Mouse (Mus musculus) urinary bladder, postnatal 36 days (tissue): ENCODE measurements at regions not wholly inside any gene's neighbourhood (a gene's known extent, or its start where the extent isn't known, plus 50 kb on each side); places are given as distances from the start of the nearest gene placed in this dataset.

Experiments
- DNase-seq, 2 experiments: peaks; one replicate each; pipeline ENCODE4 v3.0.0; 2022; ENCODE audit warnings: low spot score in 2 of 2, mixed read lengths in 1 of 2

DNA sequence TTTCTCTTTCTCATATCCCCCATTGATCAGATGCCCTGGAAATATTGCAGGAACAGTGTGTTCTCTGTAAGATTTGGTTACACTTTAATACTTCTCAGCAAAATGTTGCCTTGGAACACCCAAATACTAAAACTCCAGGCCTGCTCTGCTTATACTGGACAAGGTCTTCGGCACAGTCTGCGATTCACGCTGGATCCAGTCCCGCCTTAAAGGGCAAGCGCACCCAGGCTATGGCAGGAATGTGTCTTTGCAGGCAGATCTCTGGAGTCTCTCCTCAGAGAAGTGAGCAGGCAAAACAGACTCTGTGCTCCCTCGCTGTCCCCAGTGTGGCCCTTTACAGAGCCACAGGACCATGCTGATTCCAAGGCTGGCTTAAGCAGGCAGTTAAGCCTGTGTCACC is 246.2 kb upstream of the Runx1 start:
- peak; percentile 16 to 32 for DNase-seq

DNA sequence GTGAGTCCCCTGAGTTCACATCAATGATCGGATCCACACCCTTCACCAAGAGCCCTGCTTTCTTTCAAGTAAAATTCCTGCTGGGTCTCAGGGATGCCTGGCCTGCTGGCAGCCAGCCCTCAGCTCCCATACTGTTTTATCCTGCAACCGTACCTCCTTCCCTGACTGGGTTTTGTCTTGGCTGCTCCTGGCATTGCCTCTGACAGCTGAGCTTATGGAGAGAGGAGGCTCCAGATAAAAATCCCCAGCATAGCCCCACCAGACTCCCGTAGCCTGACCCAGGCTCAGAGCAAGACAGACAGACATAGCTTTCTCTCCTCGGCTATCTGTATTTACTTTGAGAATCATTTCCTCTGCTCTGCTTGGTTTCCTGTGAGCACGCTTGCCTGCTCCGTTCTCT is 245.8 kb upstream of the Runx1 start:
- no peak for DNase-seq

DNA sequence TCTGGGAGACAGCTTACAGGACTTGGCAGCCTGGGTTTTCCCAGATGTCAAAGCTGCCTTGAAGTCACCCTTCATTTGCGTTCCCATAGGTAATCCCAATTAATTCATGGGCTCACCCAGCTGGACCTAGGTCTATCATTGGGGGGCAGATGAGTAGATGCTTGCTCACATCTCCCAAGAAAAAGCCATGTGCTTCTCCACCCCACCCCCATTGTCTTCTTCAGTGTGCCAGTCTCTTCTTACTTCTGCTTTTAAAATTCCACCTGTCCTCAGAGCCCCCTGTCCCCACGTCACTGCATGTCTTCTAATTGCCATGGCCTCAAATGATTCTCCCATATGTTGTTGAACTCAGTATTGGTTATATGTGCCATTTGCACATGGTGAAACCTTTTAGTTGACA is 240.9 kb upstream of the Runx1 start:
- no peak for DNase-seq

DNA sequence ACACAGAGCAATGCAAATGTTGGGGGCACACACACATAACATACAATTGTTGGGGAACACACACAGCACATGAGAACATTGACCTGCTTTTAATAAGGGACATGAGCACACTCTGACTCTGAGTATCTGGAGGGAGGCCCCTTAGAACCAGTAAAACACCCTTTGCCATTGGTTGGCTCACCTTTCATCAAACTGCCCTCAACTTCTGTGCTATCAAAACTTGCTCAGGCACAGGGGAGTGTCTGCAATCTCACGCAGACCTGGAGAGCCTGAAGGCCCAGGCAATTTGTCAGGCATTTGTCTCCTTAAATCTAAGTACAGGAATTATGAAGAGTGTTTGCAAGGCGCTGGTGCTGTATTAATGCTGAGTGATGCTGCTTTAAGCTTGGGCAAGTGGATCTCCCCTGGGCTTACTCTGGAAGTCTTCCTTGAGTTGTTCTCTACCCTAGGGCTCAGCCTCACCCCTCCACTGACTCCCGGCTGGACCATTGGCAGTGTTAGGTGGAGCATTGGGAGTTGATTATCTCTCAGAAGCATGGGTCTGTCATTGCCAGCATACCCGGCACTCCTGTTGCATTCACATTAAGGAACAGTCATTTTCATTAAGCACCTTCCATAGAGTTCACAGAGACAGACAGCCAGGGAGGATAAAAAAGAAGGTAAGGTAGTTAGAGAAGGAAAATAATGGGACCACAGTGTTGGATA is 235.7 kb upstream of the Runx1 start:
- DNase-seq: no peak

DNA sequence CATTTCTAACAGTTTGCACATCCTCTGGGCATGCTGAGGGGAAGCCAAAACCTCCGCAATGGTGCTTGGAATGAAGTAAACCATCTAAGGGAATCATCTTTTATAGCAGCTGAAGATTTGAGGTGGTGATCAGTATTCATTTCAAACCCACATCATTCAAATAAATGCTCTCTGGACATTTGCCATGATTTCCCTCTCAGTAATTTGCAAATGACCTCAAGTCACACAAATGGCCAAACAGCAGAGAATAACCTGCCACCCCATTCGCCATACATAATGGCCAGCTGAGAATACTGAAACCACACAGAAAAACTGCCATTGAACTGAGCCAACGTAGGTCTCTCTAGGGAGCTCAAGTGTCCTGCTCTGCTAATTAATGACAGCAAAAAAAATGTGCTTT is 230.3 kb upstream of the Runx1 start:
- DNase-seq: no peak

DNA sequence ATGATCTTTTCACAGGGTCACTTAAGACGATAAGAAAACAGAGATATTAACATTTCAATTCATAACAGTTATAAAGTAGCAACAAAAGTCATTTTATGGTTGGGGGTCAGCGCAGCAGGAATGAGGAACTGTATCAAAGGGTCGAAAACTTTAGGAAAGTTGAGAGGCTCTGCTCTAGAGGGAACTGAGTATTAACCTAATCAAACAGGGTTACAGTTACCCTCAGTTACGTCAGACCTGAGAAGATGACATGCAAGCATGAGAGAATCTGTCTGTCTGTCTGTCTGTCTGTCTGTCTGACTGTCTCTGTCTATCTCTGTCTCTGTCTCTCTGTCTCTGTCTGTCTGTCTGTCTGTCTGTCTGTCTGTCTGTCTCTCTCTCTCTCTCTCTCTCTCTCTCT is 229.6 kb upstream of the Runx1 start:
- DNase-seq: no peak

DNA sequence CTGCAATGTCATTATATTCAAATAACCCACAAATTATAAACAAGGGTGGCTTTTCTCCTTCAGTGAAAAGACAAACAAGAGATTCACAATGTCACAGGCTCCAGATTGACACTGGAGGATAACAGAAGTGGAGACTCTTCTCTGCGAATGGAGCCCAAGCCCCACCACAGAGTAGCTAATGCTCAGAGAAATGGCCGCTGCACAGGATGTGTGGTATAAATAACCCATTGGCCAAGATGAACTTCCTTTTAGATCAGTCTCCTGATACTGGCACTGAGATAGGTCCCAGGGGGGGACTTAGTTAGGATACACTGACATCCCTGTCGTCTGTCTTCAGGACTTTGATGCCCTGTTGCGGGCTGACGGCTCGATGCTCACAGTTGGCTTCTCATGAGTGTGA is 225.3 kb upstream of the Runx1 start:
- DNase-seq: no peak

DNA sequence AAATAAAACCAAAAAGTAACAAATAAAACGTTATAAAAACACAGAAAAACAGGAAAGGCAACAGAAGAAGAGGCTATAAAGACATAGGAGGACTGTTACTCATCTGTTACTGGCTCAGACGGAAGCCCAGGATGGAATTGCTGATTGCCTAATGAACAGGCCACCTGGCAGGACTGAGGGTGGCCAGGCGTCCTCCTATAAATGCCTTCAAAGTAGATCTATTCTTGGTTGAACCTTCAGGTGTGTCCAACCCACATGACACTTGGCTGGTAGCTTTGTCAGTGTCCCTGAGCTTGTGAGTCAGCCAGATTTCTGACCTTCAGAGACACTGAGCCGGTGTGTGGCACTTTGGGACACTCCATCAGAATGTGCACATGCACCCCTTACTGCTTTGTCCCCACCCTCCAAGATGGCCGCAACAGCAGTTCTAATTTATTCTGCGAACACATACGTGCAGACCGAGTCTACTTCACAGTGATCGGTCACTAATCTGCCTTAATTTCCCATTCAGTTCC is 222.5 kb upstream of the Runx1 start:
- DNase-seq: no peak

DNA sequence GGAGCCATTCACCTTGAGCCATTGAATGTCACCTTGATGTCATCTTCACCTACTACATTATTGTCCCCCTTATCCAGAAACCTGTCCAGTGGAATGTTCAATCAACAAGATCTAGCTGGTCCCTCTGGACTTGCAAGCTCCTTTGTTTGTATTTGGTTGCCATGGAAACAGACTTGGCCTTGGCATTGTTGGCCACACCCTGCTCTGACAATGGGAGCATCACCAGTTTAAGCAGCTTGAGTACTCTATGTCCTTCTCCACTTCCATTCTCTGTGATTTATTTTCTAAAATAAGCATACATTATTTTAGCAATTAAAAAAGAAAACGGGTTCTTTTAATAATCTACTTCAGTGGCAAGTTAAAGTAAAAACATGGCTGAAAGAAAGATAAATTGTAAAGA is 221.6 kb upstream of the Runx1 start:
- DNase-seq: no peak

DNA sequence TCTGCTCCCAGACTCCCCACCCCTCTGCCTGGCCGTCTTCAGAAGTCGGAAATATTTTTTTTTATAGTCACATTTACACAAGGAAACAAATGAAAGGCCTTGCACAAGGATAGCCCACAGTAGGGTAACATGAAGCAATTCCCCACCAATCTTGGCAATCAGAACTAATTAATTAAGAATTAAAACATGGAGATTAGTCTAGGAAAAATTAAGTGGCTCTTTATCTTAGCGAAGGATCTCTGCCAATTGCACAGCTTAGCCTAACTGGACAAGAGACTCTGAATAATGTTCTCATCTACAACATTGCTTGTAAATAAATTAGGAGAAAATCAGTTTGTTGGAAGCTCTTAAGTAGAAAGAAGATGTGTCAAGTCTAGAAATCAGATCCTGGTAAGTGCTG is 220.3 kb upstream of the Runx1 start:
- DNase-seq: no peak

DNA sequence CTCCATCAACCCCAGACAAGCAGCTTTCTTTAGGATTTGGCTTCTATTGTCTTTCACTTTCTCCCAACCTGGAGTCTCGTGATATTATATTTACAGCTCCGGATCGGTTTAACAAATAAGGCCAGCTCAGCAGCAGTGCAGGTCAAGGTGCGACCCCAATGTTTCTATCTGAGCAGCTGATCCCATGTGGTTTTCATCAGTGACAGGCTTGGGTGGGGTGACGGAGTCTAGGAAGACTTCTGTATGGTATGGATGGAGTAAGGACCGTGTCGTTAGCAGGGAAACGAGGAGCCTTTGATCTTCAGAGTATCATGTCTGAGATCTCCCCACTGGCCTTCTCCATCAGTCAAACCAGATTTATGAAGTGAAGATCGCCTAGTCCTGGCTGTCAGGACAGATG is 217.4 kb upstream of the Runx1 start:
- DNase-seq: no peak

DNA sequence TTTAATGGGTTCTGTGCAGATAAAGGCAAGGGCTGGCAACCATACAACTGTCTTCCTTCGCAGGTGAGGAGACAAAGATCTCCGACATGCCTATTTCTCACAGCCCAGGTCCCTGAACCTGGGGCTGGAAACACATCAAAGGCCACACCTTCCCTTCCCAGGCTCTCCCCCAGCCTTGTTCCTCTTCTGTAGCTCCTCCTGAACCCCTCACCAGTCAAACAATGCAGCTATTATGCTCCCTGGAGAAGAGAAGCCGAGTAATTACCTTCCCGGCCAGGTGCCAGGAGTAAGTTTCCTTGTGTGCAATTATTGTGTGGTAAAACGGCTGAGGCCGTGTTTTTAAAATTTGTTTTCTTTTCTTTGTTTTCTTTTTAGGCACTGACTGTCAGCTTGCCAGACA is 217.0 kb upstream of the Runx1 start:
- no peak for DNase-seq

DNA sequence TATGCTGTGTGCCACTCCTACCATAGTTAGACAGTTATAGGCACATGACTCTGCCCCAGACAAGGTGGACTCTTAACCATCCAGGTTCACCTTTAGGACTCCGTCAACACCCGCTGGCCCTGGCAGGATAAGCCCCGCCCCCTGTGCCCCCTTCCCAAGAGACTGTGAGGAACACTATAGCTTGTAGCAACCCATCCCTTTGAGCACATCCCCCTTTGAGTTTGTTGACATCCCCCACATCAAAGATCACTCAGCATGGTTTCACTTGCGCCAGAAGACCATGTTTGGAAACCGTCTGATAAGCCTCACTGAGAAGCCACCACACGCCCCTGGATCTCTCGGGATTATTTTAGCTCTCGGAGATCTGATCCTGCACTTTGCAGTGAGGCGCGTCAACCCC is 216.5 kb upstream of the Runx1 start:
- no peak for DNase-seq

DNA sequence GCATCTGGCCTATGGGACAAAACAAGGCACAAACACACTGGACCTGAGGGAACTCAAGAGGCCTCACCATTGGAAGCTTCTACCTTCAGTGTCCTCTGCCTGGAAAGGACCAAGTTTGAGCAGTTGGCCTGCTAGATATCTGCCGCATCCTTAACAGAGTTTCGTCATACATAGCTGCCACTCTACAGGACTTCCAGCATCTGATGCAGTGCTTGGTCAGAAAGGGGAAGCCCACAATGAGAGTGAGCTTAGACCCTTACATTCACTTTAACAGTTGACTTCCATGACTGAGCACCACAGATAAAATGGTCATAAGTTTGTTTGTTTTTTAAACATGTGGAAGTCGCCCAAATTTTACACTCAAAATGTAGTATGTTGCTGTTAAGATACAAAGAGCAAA is 215.9 kb upstream of the Runx1 start:
- no peak for DNase-seq

DNA sequence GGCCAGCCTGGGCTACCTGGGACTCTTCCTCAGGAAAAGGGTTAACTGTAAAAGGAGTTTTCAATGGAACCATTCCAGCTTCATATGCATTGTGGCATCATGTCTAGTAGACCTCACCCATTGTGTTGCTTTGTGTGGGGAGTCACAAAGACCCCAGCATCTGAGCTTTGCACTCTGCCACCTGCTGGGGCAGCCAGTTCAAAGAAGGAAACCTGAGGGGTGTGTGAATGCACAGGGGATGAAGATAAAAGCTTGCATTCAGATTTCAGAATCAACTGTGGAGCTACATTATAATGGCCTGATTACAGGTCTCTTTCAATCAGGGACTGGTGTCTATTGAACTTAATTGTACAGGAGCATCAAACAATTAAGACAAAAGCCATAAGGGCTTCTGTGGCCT is 215.4 kb upstream of the Runx1 start:
- DNase-seq: no peak

DNA sequence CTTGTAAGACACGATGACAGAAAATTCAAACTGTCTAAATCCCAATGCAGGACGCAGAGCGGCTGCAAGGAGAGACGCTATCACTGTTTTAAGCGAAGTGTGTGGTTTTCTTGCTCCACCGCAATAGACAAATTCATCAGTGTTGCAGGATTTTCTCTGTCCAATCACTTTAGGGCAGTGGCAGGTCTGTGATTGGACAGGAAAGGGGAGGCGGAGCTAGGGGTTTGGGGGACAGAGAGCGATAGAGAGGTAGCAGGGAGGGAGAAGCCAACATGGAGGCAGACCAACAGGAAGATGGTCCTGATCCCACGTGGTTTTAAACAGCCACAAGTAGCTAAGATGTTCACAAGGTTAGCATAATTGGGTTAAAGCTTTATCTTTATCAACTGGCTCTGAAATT is 209.7 kb upstream of the Runx1 start:
- DNase-seq: no peak

DNA sequence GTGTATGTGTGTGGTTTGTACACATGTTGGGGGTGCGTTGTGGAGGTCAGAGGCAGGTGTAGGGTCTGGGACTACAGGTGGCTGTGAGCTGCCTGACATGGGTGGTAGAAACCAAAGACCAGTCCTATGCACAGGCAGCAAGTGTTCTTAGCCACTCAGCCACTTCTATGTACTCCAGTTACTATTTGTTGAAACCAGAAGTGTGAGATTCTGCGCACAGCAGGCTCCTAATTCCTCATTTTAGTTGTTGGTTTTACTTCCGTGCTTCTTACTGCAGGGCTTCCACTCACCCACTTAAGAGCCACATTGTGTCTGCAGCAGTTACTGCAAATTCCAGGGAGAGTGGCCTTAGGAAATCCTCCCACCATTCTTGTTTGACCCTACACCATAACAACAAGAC is 208.0 kb upstream of the Runx1 start:
- DNase-seq: no peak

DNA sequence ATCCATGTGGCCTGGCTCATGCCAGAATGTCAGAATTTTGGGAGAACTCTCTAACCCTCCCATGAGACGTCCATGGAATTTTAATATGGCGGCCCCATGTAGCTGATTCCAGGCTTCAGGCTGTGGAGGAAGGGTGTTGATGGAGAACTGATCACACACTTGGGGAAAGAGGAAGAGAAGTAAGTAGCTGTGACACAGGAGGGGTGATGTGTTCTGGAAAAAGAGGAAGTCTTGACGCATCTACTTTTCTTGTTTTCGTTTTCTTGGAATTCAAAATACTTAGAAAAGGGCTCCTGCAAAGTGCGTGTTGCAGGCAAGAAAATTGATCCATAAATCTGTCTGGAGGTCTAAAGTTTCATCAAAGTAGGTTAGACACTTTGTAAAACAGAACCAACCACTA is 205.7 kb upstream of the Runx1 start:
- DNase-seq: no peak

DNA sequence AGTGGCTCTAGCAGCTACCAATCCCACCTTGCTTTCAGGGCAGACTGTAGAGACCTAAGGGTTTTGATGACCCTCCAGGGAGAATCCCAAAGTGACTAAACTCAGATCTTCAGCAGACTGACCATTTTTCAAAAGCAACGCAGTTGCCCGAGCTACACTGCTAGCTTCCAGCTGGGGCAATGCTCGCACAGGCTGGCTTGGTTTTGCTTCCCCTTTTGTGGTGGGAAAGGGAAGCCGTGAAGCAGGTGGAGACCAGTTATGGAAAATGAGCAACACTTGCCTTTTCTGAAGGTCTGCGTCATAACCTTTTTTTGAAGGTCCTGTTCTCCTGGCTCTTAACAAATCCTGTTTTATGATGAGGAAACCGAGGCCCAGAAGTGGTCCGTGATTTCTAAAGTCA is 202.7 kb upstream of the Runx1 start:
- no peak for DNase-seq

DNA sequence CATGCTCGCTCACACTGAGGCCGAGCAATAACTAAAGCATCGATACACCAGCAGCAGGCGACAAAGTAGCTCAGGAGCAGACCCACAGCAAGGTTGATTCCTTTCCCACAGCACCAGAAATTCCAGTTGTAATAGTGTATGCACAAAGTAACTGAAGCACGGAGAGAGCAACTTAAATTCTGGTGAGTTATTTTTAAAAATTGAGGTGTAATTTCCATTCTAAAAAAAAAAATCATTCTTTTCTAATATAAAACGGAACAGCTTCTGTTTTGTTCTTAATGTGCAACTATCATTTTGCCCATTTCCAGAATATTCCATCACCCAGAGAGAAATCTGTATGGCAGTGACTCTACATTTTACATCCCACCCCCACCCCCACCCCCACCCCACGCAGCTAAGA is 202.1 kb upstream of the Runx1 start:
- no peak for DNase-seq

DNA sequence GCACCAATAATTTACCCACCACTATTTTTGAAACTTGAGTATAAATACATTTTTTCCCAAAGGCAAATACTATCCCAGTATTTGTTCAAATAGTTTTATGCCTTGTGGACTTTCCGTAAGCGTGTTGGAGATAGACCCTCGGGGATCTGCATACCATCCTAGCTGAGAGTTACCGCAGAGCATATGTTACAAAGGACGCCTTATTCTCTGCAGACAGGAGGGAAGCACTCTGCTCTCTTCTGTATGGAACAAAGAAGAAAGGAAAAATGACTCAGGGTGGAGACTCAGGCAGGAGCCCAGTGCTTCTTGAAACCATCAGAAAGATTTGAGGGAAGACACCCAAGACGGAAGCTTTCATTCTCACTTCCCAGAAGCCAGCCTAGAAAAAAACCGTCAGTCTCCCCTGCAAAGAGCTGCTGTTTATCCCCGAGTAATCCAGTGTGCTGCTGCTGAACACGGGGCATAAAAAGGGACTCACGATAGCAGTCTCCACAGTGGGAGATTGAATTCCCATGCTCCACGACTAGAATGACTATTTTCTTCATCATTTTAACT is 200.2 kb upstream of the Runx1 start:
- DNase-seq: no peak

DNA sequence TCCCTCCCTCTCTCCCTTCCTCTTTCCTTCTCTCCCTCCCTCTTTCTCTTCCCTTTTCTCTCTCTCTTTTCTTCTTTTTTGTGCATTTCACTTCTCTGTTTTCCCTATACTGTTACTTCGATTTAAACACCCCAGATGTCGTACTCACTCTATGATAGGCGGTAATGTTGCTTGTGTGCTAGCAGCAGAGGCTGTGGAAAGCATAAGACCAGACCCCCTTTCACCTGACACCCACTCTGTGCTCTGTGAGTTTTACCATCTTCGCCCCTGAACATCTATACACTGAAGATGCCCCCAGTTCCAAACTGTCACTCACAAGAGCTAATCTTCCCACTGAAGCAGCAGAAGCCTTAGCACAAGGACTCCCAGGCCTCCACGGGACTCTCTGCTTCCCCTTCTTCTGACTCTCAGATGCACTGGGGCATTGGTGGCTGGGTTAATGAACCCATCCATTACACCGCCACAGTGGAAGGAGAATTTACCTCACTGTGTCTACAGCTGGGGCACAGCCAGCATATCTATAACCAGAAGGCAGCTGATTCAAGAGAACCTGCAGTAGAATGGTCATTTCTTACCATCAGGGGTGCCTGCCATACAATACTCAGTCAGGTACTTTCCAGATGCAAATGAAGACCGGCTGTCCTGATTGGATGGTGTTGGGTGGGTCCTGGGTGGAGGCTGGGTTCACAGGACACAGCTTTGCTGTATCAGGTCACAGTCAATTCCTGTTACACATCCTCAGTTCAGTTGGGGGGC is 194.0 kb upstream of the Runx1 start:
- no peak for DNase-seq

DNA sequence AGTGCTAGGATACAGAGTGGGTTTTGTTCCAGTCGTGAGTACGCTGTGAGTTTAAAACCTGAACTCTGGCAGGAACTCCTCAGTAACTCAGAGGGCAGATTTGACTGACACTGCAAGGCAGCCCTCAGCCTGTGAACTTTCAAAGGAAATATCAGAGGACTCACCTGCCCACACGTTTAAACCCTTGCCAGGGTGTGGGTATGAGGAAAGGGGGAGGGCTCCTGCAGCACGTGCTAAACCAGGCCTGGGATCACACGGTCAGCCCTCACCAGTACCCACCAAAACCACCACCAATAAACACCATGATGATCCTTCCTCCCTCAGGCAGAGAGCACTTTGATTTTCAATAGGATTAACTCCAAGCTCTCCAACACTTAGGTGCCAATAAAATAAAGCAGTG is 192.8 kb upstream of the Runx1 start:
- no peak for DNase-seq
